Mouse (Mus musculus) induced T-regulatory cell, adult 2 months (primary cell): ENCODE results near the gene Brix1.
"Not testable (repeated sequence)": the region's sequence is repeated elsewhere in the genome, so short reads cannot be mapped to it uniquely, and the experiment has no call there.

Experiments
- DNase-seq: peaks from one replicate; pipeline ENCODE4 v3.0.0-alpha.2; 2012; ENCODE audit warnings: low read depth

The Brix1 gene

DNA sequence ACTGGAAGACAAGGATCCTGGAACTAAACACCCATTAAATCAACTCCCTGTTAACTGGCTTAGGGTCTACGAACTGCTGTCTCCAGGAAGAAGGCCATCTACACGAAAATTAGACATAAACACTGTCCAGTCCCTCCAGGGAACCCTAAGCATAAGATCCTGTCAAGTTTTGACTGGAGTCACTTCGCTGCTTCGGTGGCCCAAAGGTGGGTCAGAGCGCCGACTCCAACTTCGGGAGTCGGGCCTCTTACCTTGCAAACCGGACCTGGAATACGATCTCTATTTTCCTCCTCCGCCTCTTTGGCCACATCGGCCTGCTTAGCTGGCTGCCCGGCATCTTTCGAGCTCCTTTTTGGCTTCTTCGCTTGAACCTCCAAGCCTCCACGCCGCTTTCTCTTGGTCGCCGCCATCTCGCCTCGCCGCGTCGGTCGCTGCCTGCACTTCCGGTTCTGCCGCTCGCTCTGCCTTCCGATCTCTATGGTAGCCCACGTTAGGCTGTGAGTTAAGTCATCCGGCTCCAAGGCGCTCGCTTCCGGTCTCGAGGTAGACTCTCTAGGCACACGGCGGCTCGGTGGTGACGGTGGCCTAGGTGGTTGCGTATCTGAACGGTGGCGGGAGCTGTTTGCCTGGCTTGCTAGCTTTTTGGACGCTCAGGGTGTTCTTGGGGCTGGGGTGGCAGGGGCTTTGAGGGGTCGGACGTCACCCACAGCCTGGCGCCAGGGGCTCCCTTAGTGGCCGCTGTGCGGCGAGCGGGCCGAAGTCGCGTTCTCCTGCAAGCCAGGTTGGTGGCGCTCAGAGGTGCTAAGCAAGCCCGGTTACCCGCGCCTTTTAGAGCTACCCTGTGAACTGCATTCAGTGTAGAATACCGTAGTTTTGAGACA, at the start of gene Brix1, which contains the start of gene Rad1:
TSS of gene Brix1 (minus strand) at position 464 of the 881 bp plus-strand sequence.
TSS of gene Rad1 (plus strand) at position 535 of the 881 bp plus-strand sequence.
- DNase-seq: peak; percentile 97

DNA sequence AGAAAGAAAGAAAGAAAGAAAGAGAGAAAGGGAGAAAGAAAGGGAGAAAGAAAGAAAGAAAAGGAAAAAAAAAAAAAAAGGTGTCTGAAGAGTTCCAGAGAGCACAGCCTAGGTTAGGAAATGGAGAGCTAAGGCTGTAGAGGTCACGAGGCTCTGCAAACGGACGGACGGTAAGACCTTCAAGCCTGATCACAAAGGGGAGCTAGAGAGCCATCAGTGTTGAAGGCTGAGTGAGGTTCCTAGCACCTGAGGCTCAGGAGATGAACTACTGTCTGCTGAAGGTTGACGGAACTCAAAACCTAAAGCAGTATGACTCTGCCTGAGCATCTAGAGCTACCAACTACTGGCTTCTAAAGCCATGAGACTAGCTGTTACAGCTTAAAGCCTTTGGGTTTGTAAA, 48.8 kb upstream of the Brix1 start:
- DNase-seq: no peak

DNA sequence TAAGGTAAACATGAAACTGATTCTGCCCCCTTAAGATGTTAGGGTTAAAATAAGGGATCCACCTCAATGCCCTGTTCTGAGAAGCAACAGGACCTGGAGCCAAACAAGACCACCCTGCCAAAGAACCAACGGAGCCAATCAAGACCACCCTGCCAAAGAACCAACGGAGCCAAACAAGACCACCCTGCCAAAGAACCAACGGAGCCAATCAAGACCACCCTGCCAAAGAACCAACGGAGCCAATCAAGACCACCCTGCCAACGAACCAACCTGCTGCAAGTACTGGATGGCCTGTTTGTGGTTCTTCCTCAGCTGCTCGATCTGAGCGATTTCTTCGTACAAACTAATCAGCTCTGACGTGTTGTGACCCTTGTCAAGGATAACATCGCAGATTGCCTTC, 47.6 kb upstream of the Brix1 start:
- not testable (repeated sequence) for DNase-seq

DNA sequence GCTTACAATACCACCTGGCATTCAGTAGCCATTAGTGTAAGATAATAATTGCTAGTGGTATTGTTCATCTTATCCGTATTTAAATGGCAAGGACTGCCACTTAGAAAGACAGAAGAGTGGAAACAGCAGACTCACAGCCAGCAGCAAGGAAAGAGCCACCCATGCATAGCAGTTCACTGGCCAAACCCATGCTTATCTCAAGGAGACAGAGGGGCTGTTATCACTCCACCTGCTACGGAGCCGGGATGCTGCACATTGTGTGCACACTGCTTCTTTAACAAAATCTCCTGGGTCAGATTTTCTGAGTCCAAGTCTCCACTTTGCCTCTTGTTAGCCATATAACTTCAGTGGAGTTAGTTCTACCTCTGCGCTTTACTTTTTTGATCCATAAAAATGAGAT, 45.6 kb upstream of the Brix1 start:
- DNase-seq: no peak

DNA sequence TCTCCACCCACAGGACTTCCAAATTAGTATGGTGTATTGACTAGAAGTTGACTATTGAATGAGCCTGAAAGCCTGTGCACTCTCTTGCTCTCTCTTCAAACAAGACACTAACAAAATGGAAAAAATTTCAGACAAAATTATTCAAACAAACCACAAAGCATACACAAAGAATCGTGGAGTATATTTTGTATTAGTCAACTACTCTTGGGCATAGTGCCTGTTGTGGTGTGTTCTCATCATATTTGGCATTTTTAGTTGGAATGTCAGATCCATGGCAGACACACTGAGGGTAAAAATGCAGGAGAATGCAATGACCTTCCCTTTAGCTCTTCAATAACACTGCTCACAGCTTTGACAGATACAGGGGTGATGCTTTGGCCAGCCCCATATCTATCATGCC, 40.1 kb upstream of the Brix1 start:
- no peak for DNase-seq

DNA sequence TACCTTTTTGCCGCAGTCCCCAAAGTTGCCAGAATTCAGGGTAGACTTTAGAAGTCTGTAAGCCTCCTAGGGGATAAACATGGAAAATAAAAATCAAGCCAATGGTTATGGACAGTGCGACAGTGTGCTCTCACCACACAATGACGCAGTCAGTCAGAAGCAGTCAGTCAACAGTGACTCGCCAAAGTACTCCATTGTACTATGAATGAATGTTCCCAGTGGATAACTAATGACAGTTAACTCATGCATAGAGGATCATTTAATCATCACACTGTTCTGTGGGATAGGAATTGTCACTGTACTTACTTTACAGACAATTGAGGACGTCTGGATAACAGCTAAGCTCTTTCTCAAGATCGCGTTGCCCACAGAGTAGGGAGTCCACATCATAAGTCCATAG, 29.4 kb upstream of the Brix1 start:
- no peak for DNase-seq

DNA sequence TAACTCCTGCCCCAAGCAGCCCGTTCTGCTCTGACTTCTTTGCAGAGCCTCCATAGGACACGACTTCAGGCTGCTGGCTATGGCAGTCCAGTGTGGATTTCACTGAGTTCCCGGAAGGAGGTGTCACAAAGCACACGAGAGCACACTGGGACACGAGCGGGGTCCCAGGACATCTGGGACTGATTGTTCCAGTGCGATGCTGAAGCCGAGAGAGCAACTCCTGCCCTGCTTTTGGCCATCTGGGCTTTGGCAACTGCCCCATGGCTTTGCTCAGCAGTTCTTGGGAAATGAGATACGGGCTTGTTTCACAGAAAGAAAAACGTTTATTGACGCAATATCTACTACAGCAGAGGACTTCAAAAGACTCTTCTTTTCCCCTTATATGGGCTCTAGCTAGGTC, 20.4 kb upstream of the Brix1 start:
- DNase-seq: no peak

DNA sequence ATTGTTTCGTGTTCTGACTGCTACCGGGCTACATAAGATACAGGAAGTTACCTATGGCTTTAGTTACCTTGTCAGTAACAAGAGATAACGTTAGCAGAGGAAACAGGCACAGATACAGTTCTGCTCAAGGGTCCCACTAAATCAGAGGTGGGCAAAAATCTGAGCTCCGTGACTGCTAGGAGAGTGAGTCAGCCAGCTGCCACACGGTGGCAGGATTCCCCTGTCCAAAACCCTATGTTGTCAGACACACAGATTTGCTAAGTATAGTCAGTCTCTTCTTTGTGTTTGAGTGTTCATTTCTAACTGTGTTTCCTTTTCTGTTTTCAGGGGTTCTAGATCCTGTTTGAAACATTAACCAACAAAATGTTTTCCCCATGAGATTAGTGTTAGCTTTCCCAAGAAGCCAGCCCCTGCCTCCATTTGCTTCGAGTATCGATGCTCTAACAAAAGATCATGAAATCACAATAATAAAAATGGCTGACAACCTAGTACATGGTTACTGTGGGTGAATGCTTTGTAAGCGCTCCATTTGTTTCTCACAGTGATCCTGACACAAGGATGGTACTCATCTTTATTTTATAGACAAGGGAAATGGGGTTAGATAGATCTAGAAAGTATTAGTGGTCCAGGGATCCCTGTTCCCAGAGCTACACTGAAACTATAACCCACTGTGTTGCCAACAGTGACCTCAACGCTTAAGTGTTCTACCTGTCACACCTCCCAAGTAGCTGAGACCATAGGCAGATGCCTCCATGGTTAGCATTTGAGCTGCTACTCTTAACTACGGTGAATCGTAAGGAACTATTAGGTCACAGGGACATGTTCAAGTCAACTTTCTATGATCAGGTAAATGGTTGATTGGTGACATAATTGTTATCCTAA, 15.3 kb upstream of the Brix1 start:
- DNase-seq: peak; percentile 30

DNA sequence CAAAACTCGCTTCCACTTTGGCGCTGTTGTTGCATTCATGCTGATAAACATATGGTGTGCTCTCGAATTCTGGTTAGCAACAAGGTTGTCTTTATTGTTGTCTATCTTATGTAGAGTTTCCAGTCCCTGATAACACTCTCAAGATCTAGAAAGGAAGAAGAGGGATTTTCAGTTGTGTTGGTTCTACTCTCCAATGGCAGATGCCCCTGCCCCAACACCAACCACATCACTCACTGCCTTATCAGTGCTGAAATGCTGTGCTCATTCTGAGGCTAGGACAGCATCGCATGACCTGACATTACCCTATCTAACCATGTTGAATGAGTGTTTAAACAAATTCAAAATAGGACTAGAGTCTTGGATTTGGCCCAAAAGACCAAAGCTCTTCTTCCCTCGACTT, 14.3 kb upstream of the Brix1 start:
- DNase-seq: no peak

DNA sequence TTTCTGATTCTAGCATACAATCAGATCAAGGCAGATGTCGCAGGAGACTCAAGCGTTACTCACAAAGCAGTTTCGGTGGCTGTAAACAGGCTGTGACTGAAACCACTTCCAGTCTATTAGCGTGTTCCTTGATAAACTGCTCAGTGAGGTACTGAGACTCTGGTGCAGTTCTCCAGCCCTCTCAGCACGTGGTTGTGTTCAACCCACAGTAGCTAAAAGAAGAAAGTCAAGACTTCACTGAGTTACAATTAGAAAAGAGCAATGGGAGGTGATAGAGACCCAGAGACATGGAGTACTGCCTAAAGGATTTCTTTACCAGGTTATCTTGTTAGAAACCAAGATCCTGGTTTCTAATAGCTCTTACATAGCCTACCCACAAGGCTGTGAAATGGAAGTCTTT, 13.8 kb upstream of the Brix1 start:
- DNase-seq: no peak

DNA sequence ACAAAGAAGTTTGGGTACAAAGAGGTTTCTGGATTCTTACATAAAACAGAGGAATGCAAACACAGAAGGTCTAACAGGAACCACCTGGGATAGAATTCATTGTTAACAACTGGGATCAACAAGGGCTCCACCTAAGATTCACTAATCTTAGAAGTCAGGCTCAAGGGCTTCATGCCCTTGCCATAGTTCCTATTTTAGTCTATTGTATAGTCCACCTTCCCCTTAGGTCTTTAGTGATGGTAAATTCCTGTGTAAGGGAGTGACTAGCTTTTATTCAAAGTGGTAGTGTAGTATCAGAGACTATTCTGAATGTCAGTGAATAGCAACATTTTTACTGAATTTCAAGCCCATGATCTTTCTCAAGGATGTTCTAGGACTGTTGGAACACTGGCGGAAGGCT, 10.9 kb upstream of the Brix1 start:
- not testable (repeated sequence) for DNase-seq

DNA sequence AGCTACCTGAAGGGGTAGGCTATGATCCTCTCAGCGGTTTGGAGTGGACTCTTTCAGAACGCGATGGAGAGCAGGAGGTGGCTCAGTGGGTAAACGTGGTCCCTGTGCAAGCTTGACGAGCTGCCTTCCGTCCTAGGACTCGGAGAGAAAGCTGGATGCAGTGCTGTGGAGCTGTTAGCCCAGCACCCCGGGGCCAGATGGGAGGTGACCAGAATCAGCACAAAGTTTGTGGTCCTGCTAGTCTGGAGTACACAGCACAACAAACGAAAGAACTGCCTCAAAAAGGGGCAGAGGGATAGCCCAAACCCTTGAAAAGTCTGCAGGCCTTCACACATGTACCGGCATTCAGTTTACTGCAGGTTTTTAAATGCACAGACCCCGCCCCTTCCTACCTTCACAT, 10.2 kb upstream of the Brix1 start:
- no peak for DNase-seq

DNA sequence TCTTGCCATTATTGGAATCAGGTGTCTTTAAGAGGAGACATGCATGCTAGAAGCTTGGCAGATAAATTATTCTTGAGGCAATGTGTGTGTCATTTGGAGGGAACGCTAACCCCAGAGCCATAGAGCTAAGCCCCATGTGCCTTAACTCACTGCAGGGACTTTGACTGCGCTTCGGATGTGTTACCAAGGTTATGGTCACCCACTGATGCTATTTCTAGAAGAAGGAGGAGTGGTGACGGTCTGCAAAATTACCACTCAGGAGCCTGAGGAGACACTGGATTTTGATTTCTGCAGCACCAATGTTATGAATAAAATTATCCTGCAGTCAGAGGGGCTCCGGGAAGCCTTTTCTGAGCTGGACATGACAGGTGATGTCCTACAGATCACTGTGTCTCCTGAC, 4.4 kb upstream of the Brix1 start:
- no peak for DNase-seq

DNA sequence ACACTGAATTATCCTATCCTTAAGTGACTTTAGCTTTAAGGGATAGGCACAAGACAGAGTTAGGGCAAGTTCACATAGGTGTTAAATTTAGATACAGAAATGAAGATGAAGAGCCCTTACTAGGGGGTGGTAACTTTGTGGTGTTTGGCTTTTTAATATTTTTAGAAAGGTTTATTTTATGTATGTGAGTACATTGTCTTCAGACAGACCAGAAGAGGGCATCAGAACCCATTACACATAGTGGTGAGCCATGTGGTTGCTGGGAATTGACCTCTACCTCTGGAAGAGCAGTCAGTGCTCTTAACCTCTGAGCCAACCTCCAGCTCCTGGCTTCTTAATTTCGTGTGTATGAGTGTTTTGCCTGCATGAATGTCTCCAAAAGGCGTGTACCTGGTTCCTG, 1.5 kb upstream of the Brix1 start:
- peak; percentile 26 for DNase-seq

DNA sequence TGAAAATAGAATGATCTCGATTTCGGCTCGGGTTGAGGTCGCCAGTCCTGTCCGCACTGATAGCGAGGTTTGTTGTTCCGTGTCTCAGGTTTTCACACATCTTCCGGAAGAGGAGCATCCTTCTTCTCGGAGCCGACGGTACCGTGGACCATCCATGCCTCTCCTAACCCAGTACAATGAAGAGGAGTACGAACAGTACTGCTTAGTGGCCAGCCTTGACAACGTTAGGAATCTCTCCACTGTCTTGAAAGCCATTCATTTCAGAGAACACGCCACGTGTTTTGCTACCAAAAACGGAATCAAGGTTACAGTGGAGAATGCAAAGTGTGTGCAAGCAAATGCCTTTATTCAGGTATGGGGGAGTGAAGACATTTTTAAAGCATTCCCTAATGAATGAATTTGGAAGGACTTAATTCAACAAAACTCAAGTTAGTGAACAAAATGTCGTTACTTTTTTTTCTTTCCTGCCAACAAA, 655 bp upstream of the Brix1 start:
- no peak for DNase-seq

DNA sequence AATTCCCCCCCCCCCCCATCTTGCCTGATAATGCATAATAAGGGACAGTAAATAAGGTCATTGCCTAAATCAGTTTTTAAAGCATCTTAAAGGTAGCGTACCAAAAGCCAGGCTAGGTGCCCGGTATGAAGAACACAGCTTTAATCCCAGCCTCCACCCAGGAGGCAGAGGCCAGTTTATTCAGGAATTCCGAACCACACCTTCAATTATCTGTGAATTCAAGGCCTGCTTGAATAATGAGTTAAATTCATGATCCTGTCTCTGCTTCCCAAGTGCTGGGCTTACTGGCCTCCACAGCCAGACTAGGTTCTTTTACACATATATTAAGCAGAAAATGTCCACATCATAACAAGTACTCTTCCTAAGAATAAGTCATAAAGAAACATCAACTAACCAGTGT, 14.8 kb downstream of the Brix1 start:
- DNase-seq: peak; percentile 21

DNA sequence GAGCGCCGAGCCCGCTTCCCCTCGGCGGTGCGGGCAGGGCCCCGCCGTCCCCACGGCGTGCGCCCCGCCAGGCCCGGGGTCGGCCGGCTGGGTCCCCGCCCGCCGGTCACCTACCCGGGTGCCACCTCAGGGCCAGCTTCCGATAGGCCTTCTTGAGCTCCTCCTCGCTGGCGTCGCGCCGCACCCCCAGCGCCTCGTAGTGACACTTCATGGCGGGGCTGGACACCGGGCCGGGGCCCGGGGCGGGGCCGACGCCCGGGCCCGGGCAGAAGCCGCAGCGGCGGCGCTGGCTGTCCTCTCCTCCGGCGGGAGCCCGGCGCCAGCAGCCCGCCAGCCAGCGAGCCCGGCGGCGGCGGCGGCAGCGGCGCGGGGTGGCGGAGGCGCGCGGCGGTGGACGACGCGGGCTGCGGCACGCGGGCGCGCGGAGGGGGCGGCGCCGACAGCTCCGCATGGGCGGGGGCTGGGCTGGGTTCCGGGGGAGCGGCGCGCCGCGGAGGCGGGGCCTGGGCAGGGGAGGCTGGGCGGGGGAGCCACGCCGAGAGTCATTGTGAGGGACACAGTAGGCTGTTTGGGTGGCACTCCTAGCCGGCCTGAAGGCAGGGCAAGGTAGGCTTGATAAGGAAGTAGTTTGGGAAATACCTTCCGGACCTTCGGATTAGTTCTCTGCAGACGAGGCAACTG, 15.5 kb downstream of the Brix1 start, which contains the start of gene Dnajc21:
TSS of gene Dnajc21 (minus strand) at position 366 of the 681 bp plus-strand sequence.
- peak; percentile 90 for DNase-seq

DNA sequence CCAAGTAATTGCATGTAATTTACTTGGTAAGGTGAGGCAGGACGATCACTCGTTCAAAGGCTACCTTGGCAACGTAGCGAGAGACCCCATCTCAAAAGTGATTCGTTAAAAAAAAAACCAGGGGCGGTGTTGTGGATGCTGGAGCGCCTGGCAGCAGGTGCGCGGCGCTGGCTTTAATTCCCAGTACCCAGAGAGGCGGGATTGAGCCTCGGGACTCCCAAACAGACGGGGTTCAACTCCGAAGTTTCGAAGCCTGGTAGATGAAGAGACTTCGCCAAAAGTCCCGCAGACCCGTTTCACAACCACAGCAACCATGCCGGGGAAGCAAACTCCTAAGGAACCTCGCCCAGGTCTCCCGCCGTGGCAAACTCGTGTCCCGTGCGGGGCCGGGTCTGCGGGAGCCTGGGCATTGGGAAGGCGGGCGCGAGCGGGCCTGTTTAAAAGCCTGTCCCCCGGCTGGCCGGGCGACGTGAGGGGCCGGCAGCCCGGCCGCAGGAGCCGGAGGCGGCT, 16.1 kb downstream of the Brix1 start:
- peak; percentile 52 for DNase-seq

DNA sequence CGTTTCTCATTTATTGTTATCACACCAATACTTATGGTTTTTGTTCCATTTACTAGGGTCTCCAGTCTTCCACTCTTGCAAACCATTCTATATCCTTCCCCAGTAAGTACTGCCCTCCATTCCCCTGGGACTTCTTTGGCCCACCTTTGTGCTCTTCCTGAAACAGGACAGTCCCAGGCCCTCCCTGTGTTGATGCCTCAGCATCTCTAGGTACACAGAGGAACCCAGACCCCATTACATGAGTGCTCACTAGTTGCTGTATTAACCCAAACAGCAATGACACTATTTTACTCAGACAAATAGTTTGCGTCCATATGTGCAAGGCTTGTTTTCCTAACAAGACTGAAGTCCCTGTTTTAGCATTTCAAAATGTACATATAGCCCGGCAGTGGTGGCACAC, 17.0 kb downstream of the Brix1 start:
- DNase-seq: peak; percentile 20

DNA sequence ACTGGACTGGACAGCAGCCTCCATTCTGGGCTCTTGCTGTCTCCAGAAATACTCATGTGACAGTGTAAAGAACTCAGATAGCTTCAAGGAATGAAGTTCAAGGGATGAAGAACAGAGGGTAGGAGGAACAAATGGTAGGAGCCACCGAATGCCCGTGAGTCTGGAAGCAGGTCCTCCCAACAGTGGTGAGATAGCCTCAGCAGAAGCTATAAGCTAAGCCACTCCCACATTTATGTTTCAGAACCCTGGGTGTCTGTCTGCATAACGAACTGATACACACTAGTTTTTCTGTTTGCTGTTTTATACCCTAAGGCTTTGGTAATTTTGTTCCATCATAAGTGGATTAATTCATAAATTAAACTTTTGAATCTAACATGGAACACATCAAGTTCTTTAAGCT, 21.1 kb downstream of the Brix1 start:
- DNase-seq: no peak

DNA sequence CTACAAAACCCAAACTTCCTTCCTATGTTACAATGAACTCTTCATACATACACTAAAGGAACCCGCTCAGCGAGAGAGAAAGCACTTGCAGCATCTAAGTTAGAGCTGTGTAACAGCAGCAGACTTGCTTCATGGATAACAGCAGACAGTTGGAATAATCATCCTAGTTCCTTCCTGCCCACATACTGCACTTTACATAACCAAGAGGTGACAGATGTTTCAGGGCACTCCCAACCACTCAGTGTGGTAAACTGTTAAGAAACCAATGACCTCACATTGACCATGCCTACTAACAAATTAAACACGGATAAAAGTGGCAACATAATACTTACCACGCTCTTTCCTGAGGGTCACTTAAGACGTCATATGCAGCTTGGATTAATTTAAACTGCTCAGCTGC, 22.2 kb downstream of the Brix1 start:
- no peak for DNase-seq

DNA sequence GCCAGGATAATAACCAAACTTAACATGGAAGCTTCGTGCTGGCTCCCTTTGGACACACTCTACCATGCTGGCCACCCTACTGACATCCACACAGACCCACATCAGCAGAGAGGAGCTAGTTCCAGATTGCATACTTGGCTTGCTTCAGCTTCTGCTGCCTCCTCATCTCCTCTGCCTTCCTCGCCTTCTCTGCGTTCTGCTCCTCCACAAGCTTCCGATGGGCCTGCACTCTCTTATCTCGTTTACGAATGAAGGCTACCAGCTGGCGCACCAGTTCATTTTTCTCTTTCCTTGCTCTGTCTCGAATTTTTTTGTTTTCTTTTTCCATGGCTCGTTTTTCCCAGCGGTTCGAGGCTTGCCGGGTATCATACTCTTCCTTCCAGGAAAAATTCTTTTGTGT, 24.8 kb downstream of the Brix1 start:
- no peak for DNase-seq
